Mouse (Mus musculus) brown adipose tissue, adult 24 weeks (tissue): ENCODE data around the gene P4ha1. TPM values are rescaled to one million over a fixed set of nuclear protein-coding genes. Genes with fewer than 3 reads are reported as not detected.

Experiments
- H3K27ac ChIP-seq: fragments of 200-500 bp; replicated peaks from 2 replicates; pipeline ENCODE4 v1.5.1; 2012; ENCODE audit warnings: low read depth, mild to moderate bottlenecking, low read length
- H3K4me1 ChIP-seq: fragments of 200-500 bp; 2 replicates; pipeline ENCODE4 v1.6.1; 2012; ENCODE audit warnings: low read length, mixed read lengths; ENCODE audit not compliant: control insufficient read depth, insufficient read depth, insufficient read length
- H3K4me3 ChIP-seq: fragments of 200-500 bp; 2 replicates; pipeline ENCODE4 v1.5.1; 2012; ENCODE audit warnings: low read depth, mild to moderate bottlenecking, low read length, moderate library complexity; ENCODE audit not compliant: insufficient read depth
- polyA plus RNA-seq: library from polyadenylated mRNA; stranded (reverse); fragments of >200 nt; gene quantifications from 2 replicates; pipeline ENCODE4 v1.2.4, GENCODE M21; 2012; ENCODE audit not compliant: missing spikeins, insufficient read depth, insufficient read length

The P4ha1 gene
- polyA plus RNA-seq, 1 experiment, result 13.4 TPM

- Histone ChIP-seq H3K27ac (no peak overlapping the region), H3K4me3 (no peak overlapping the region), H3K4me1 (no peaks in the 10 kb centered on the region)
These were observed 13.9 kb upstream of the P4ha1 start for GRCm38 (mm10) chr10:59308993-59309715.

- Histone ChIP-seq H3K4me3 (no peak overlapping the region), H3K4me1 (no peaks in the 10 kb centered on the region), H3K27ac (no peak overlapping the region)
These were observed 13.0 kb upstream of the P4ha1 start for GRCm38 (mm10) chr10:59310124-59310523.

- Histone ChIP-seq H3K4me3 (no peak overlapping the region), H3K4me1 (no peaks in the 10 kb centered on the region), H3K27ac (no peak overlapping the region)
These were observed 12.2 kb upstream of the P4ha1 start for GRCm38 (mm10) chr10:59310691-59311457.

GRCm38 (mm10) chr10:59311881-59312280, 11.2 kb upstream of the P4ha1 start:
- no peak overlapping the region for H3K27ac ChIP-seq
- no peaks in the 10 kb centered on the region for H3K4me1 ChIP-seq
- no peak overlapping the region for H3K4me3 ChIP-seq

- no peaks in the 10 kb centered on the region for H3K4me1 ChIP-seq
- H3K27ac ChIP-seq, result no peak overlapping the region
- H3K4me3 ChIP-seq, result no peak overlapping the region
These were observed 2.0 kb upstream of the P4ha1 start for GRCm38 (mm10) chr10:59321112-59321511.

GRCm38 (mm10) chr10:59322271-59322670, 825 bp upstream of the P4ha1 start:
- Histone ChIP-seq H3K4me3 (no peak overlapping the region), H3K27ac (no peak overlapping the region), H3K4me1 (no peaks in the 10 kb centered on the region)

GRCm38 (mm10) chr10:59323488-59324161, 529 bp downstream of the P4ha1 start:
- Histone ChIP-seq H3K27ac (peak overlapping the region; percentile 95), H3K4me1 (peaks cover 4% of the 10 kb centered on the region; the same call in 1 of the 2 replicates), H3K4me3 (peak overlapping the region; percentile 94)

- peaks cover 4% of the 10 kb centered on the region; the same call in 1 of the 2 replicates for H3K4me1 ChIP-seq
- peak overlapping the region; percentile 95 for H3K27ac ChIP-seq
- H3K4me3 ChIP-seq, result peak overlapping the region; percentile 94
These were observed 1.4 kb downstream of the P4ha1 start for GRCm38 (mm10) chr10:59324311-59325165.

- Histone ChIP-seq H3K4me3 (no peak overlapping the region), H3K27ac (no peak overlapping the region), H3K4me1 (peaks cover 5% of the 10 kb centered on the region; the same call in 1 of the 2 replicates)
These were observed 3.7 kb downstream of the P4ha1 start for GRCm38 (mm10) chr10:59326612-59327315.

GRCm38 (mm10) chr10:59327316-59327710, 4.2 kb downstream of the P4ha1 start:
- no peak overlapping the region for H3K27ac ChIP-seq
- no peak overlapping the region for H3K4me3 ChIP-seq
- H3K4me1 ChIP-seq, result peaks cover 5% of the 10 kb centered on the region; the same call in 1 of the 2 replicates

- Histone ChIP-seq H3K4me1 (peaks cover 16% of the 10 kb centered on the region), H3K4me3 (no peak overlapping the region), H3K27ac (peak overlapping the region; percentile 69)
These were observed 8.6 kb downstream of the P4ha1 start for GRCm38 (mm10) chr10:59331546-59332256.

GRCm38 (mm10) chr10:59333400-59333799, 10.3 kb downstream of the P4ha1 start:
- Histone ChIP-seq H3K4me1 (peaks cover 12% of the 10 kb centered on the region), H3K4me3 (no peak overlapping the region), H3K27ac (no peak overlapping the region)

GRCm38 (mm10) chr10:59334899-59335798, 12.1 kb downstream of the P4ha1 start:
- no peak overlapping the region for H3K4me3 ChIP-seq
- H3K27ac ChIP-seq, result peak overlapping the region; percentile 75
- H3K4me1 ChIP-seq, result peaks cover 11% of the 10 kb centered on the region
